Mouse (Mus musculus) CH12.LX (cell line): ENCODE results near the gene Gm47791. TPM values are rescaled to one million over a fixed set of nuclear protein-coding genes. Genes with fewer than 3 reads are reported as not detected.

Experiments
- DNase-seq: peaks from one replicate; pipeline ENCODE4 v3.0.0-alpha.2; 2013; ENCODE audit errors: extremely low read depth
- H3K27ac ChIP-seq: 2 replicates; pipeline ENCODE4 v1.5.1; 2012; ENCODE audit warnings: low read depth, mild to moderate bottlenecking, control low read depth, moderate library complexity; ENCODE audit not compliant: insufficient read depth
- H3K27me3 ChIP-seq: replicated peaks from 2 replicates; pipeline ENCODE3; 2012; ENCODE audit warnings: inconsistent platforms
- H3K36me3 ChIP-seq, 2 experiments: replicated peaks in 1 of 2; 2 replicates each; pipeline versions ENCODE3 to v1.6.1; 2012; ENCODE audit warnings: inconsistent platforms in 1 of 2, low read length in 1 of 2, mild to moderate bottlenecking in 1 of 2, mixed read lengths in 1 of 2, moderate library complexity in 1 of 2; ENCODE audit not compliant: control insufficient read depth in 1 of 2, insufficient read depth in 1 of 2
- H3K4me1 ChIP-seq, 2 experiments: 2 replicates each; pipeline ENCODE4 v1.6.1; 2012; ENCODE audit warnings: inconsistent platforms in 1 of 2, moderate library complexity in 1 of 2; ENCODE audit not compliant: insufficient read depth in 2 of 2, control insufficient read depth in 1 of 2
- H3K4me2 ChIP-seq: 2 replicates; pipeline ENCODE4 v1.6.1; 2012; ENCODE audit warnings: low read depth, mild to moderate bottlenecking, control low read depth; ENCODE audit not compliant: poor library complexity, insufficient read depth, severe bottlenecking
- H3K4me3 ChIP-seq, 3 experiments: fragments of 150-350 bp in 1 of 3; sonication (generic) in 1 of 3; replicated peaks in 1 of 3; 2 replicates each; pipeline versions ENCODE3 to v1.5.1; 2011 to 2012; ENCODE audit warnings: low read depth in 2 of 3, low read length in 2 of 3, mild to moderate bottlenecking in 2 of 3, moderate library complexity in 2 of 3, control low read depth in 1 of 3, improper control_type of control experiment in 1 of 3, inconsistent platforms in 1 of 3, mixed read lengths in 1 of 3; ENCODE audit not compliant: poor library complexity in 1 of 3
- H3K79me2 ChIP-seq: replicated peaks from 2 replicates; pipeline ENCODE4 v1.6.1; 2012; ENCODE audit warnings: mild to moderate bottlenecking, moderate library complexity; ENCODE audit not compliant: control insufficient read depth, poor library complexity, insufficient read depth, severe bottlenecking; ENCODE audit errors: extremely low read depth
- H3K9ac ChIP-seq: 2 replicates; pipeline ENCODE4 v1.6.1; 2012; ENCODE audit warnings: low read depth, mild to moderate bottlenecking, control low read depth, moderate library complexity; ENCODE audit not compliant: insufficient read depth
- H3K9me3 ChIP-seq: replicated peaks from 2 replicates; pipeline ENCODE3; 2012; ENCODE audit warnings: low read length, inconsistent platforms, mixed read lengths
- BHLHE40 ChIP-seq: IDR thresholded peaks from 2 replicates; pipeline ENCODE4 v1.6.1; 2011; ENCODE audit warnings: mild to moderate bottlenecking, low read depth, low read length, improper control_type of control experiment
- CHD1 ChIP-seq: IDR thresholded peaks from 2 replicates; pipeline ENCODE4 v1.6.1; 2012; ENCODE audit warnings: low read depth, low read length, improper control_type of control experiment, inconsistent platforms
- CHD2 ChIP-seq: IDR thresholded peaks from 2 replicates; pipeline ENCODE4 v1.6.1; 2011; ENCODE audit warnings: low read length, improper control_type of control experiment
- ELF1 ChIP-seq: IDR thresholded peaks from 2 replicates; pipeline ENCODE4 v1.6.1; 2014; ENCODE audit warnings: low read depth, mild to moderate bottlenecking, inconsistent platforms, low read length, improper control_type of control experiment
- EP300 ChIP-seq: IDR thresholded peaks from 2 replicates; pipeline ENCODE4 v1.6.1; 2011; ENCODE audit warnings: low read length, improper control_type of control experiment
- GABPA ChIP-seq: IDR thresholded peaks from 2 replicates; pipeline ENCODE4 v1.6.1; 2012; ENCODE audit warnings: low read depth, low read length, improper control_type of control experiment, inconsistent platforms; ENCODE audit not compliant: insufficient replicate concordance
- IRF4 ChIP-seq: IDR thresholded peaks from 2 replicates; pipeline ENCODE4 v1.6.1; 2014; ENCODE audit warnings: low read depth, mild to moderate bottlenecking, inconsistent platforms, low read length, improper control_type of control experiment
- JUN ChIP-seq: IDR thresholded peaks from 2 replicates; pipeline ENCODE4 v1.6.1; 2011; ENCODE audit warnings: low read depth, mild to moderate bottlenecking, low read length, improper control_type of control experiment, moderate library complexity; ENCODE audit not compliant: insufficient read depth
- JUND ChIP-seq: conservative IDR thresholded peaks from 2 replicates; pipeline ENCODE4 v1.6.1; 2011; ENCODE audit warnings: low read depth, low read length, improper control_type of control experiment
- KAT2A ChIP-seq: IDR thresholded peaks from 2 replicates; pipeline ENCODE4 v1.6.1; 2012; ENCODE audit warnings: low read length, improper control_type of control experiment, inconsistent platforms; ENCODE audit not compliant: insufficient replicate concordance
- MAZ ChIP-seq: IDR thresholded peaks from 2 replicates; pipeline ENCODE4 v1.6.1; 2012; ENCODE audit warnings: low read depth, mild to moderate bottlenecking, inconsistent platforms, low read length, improper control_type of control experiment, moderate library complexity
- NRF1 ChIP-seq: IDR thresholded peaks from 2 replicates; pipeline ENCODE4 v1.6.1; 2014; ENCODE audit warnings: low read depth, mild to moderate bottlenecking, inconsistent platforms, low read length, improper control_type of control experiment, moderate library complexity
- SIN3A ChIP-seq: IDR thresholded peaks from 2 replicates; pipeline ENCODE4 v1.6.1; 2012; ENCODE audit warnings: low read length, improper control_type of control experiment, inconsistent platforms
- SMC3 ChIP-seq: IDR thresholded peaks from 2 replicates; pipeline ENCODE4 v1.6.1; 2011; ENCODE audit warnings: low read depth, low read length, improper control_type of control experiment
- TCF12 ChIP-seq: IDR thresholded peaks from 2 replicates; pipeline ENCODE4 v1.6.1; 2014; ENCODE audit warnings: low read depth, mild to moderate bottlenecking, inconsistent platforms, low read length, improper control_type of control experiment
- UBTF ChIP-seq: IDR thresholded peaks from 2 replicates; pipeline ENCODE4 v1.6.1; 2012; ENCODE audit warnings: low read depth, mild to moderate bottlenecking, inconsistent platforms, low read length, improper control_type of control experiment, moderate library complexity
- USF1 ChIP-seq: IDR thresholded peaks from 2 replicates; pipeline ENCODE4 v1.6.1; 2014; ENCODE audit warnings: low read depth, mild to moderate bottlenecking, inconsistent platforms, low read length, improper control_type of control experiment
- USF2 ChIP-seq: conservative IDR thresholded peaks from 2 replicates; pipeline ENCODE4 v1.6.1; 2011; ENCODE audit warnings: low read depth, low read length, improper control_type of control experiment
- ZC3H11A ChIP-seq: IDR thresholded peaks from 2 replicates; pipeline ENCODE4 v1.6.1; 2012; ENCODE audit warnings: low read depth, mild to moderate bottlenecking, inconsistent platforms, low read length, improper control_type of control experiment
- ZKSCAN1 ChIP-seq: IDR thresholded peaks from 2 replicates; pipeline ENCODE4 v1.6.1; 2012; ENCODE audit warnings: low read depth, inconsistent platforms, low read length, improper control_type of control experiment, borderline replicate concordance
- ZMIZ1 ChIP-seq: IDR thresholded peaks from 2 replicates; pipeline ENCODE4 v1.6.1; 2012; ENCODE audit warnings: low read depth, mild to moderate bottlenecking, inconsistent platforms, low read length, improper control_type of control experiment
- dilution Hi-C: fragments of 300-500 bp; cut with MboI; formaldehyde crosslinking; loops from 2 replicates; pipeline ENCODE4 v1.14.3; 2020; ENCODE audit warnings: low sequenced_read_pairs; ENCODE audit not compliant: extremely low pct_unique_long_range_greater_than_20kb, extremely low pct_ligation_motif_present
- in situ Hi-C: fragments of 300-500 bp; cut with MboI; formaldehyde crosslinking; loops from 3 replicates; pipeline ENCODE4 v1.14.3; 2019; ENCODE audit warnings: low sequenced_read_pairs, low pct_ligation_motif_present, low pct_unique_long_range_greater_than_20kb, mixed read lengths
- polyA plus RNA-seq: library from polyadenylated mRNA; unstranded; fragments of >175 nt; gene quantifications from 2 replicates; pipeline ENCODE4 v1.2.1, GENCODE M21; 2012; ENCODE audit warnings: low read depth; ENCODE audit not compliant: insufficient read length
- total RNA-seq, 2 experiments: library from RNA; depleted of rRNA; stranded (reverse); fragments of 300-350 nt in 1 of 2; fragments of >200 nt in 1 of 2; gene quantifications; 2 replicates each; pipeline ENCODE4 v1.2.3; 2012 to 2014

Gm47791 gene
- total and polyA plus RNA-seq, 3 experiments = not detected

- no peak overlapping the region for H3K4me2 ChIP-seq
- H3K27ac ChIP-seq = no peak overlapping the region
- TF ChIP-seq JUND (no peak), EP300 (no peak), IRF4 (no peak), UBTF (no peak), SIN3A (no peak), SMC3 (no peak), ELF1 (no peak), BHLHE40 (no peak), TCF12 (no peak), CHD1 (no peak), NRF1 (no peak), USF1 (no peak), ZKSCAN1 (no peak), GABPA (no peak)
- TF ChIP-seq, all 38 proteins: peak for 0
- in situ Hi-C loops (no loop called here), dilution Hi-C loops (no loop called here)
- 0 out of 2 replicates have a peak, but pooled peaks cover 3% of the 10 kb centered on the region for H3K79me2 ChIP-seq
- no peaks in the 10 kb centered on the region for H3K9me3 ChIP-seq
- peaks cover 0 to 11% of the 10 kb centered on the region in 2 experiments; a peak in 1 of 4 replicates for H3K4me1 ChIP-seq
- H3K4me3 ChIP-seq = no peak overlapping the region
- no peaks in the 10 kb centered on the region for H3K27me3 ChIP-seq
- H3K36me3 ChIP-seq = peaks cover 31 to 60% of the 10 kb centered on the region in 2 experiments
- no peak for DNase-seq
- H3K9ac ChIP-seq = no peak overlapping the region
Measured at GRCm38 (mm10) chr1:82743962-82744361, 27.1 kb downstream of the Gm47791 start.

- Histone ChIP-seq H3K4me2 (no peak overlapping the region), H3K36me3 (peaks cover 35 to 63% of the 10 kb centered on the region in 2 experiments)
Measured at GRCm38 (mm10) chr1:82741539-82741938, 29.5 kb downstream of the Gm47791 start.

More at GRCm38 (mm10) chr1:82741539-82741938, 29.5 kb downstream of the Gm47791 start:
- dilution Hi-C loops (no loop called here), in situ Hi-C loops (no loop called here)
- no peak for DNase-seq
- no peak overlapping the region for H3K4me3 ChIP-seq
- H3K9ac ChIP-seq = no peak overlapping the region
- no peak overlapping the region for H3K27ac ChIP-seq
- H3K27me3 ChIP-seq = no peaks in the 10 kb centered on the region
- H3K79me2 ChIP-seq = 0 out of 2 replicates have a peak, but pooled peaks cover 3% of the 10 kb centered on the region
- H3K9me3 ChIP-seq = no peaks in the 10 kb centered on the region
- peaks cover 0 to 11% of the 10 kb centered on the region in 2 experiments; a peak in 1 of 4 replicates for H3K4me1 ChIP-seq
- TF ChIP-seq NRF1 = no peak
- TF ChIP-seq UBTF = no peak
- TF ChIP-seq ZC3H11A = no peak
- no peak for TF ChIP-seq TCF12
- no peak for TF ChIP-seq JUND
- no peak for TF ChIP-seq USF2
- no peak for TF ChIP-seq MAZ
- TF ChIP-seq JUN = no peak
- TF ChIP-seq ZMIZ1 = no peak
- TF ChIP-seq KAT2A = no peak
- no peak for TF ChIP-seq CHD2
- TF ChIP-seq ELF1 = no peak
